Comparison of ENCODE assay signal across 23 mouse cellular contexts in the genomic region with DNA sequence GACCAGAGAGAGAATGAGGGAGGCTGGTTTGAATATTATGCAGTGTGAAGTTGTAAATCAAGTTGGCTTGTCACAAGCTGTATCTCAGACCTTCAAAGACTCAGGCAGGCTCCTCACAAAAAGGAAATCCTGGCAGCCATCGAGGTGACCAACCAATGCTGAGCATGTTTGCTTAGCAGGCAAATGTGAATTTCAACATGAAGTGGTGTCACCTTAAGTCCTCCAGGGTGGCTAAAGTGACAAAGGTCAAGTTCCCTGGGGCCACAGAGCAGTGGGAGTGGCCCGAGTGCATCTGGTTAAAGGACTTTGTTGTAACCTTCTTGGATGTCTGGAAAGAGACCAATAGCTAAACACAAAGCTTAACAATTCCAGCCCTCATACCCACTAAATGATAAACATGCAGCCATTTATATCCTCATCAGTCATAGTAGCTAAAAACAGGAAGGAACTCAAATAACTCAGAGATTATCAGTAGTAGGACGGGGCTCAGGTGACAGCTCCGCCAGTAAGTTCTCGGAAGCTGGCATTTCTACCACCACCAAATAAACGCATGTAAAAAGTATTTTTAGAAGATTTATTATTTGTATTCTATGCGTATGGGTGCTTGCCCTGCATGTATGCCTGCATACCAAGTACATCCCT.
DNase-seq lines count a peak whose midpoint lies in the region; ATAC-seq and TF ChIP-seq lines count a peak whose summit lies in the region.
"Had no signal": no experiment of that assay in that cellular context is flagged by ENCODE, and none has a peak within 500 bp of the region (broad histone marks: within the 10 kb centered on the region; RNA-seq: fewer than 3 reads in every experiment).

No protein-coding gene starts in this region.

- no peak overlapping the region for H3K4me3 ChIP-seq in lung, adult 2 months (replicated peaks; ENCODE audit: extremely low read depth, low read depth, low read length)
- H3K4me3 ChIP-seq in neural tube, embryonic 15.5 days (replicated peaks): no peak overlapping the region
- H3K4me3 ChIP-seq: forebrain, embryonic 10.5 days; heart, adult 2 months; heart, embryonic 15.5 days; hindbrain, embryonic 10.5 days; left cerebral cortex, adult 2 months; lung, embryonic 15.5 days had no signal

- H3K9ac ChIP-seq in neural tube, embryonic 15.5 days (replicated peaks): no peak overlapping the region
- H3K9ac ChIP-seq: heart, embryonic 15.5 days; lung, embryonic 15.5 days had no signal

- peak; percentile 43; the same call in 1 of the 2 replicates for ATAC-seq in megakaryocyte, adult 5-6 weeks (ENCODE audit: poor library complexity, severe bottlenecking)
- no peak for ATAC-seq in neural tube, embryonic 15.5 days (ENCODE audit: low FRiP score)

- no peaks in the 10 kb centered on the region for H3K27me3 ChIP-seq in neural tube, embryonic 15.5 days (replicated peaks)
- H3K27me3 ChIP-seq: CH12.LX; heart, embryonic 15.5 days; lung, embryonic 15.5 days had no signal

- no peak overlapping the region for H3K4me2 ChIP-seq in neural tube, embryonic 15.5 days
- H3K4me2 ChIP-seq: heart, embryonic 15.5 days; lung, embryonic 15.5 days; midbrain, embryonic 11.5 days had no signal

- no peaks in the 10 kb centered on the region for H3K36me3 ChIP-seq in neural tube, embryonic 15.5 days
- H3K36me3 ChIP-seq: forebrain, embryonic 10.5 days; heart, embryonic 15.5 days; hindbrain, embryonic 10.5 days; lung, embryonic 15.5 days had no signal

- peak; percentile 11 for DNase-seq in embryo, embryonic 10 days (ENCODE audit: low spot score)
- no peak for DNase-seq in embryo, embryonic 9.5 days (ENCODE audit: extremely low spot score)
- peak; percentile 42 for DNase-seq in ZHBTc4 (ENCODE audit: low read depth, low spot score)
- peak; percentile 19 for DNase-seq in lung, adult 2 months
- DNase-seq in testis, postnatal 10 days (ENCODE audit: low spot score): no peak
- DNase-seq: cerebellum, adult 9-11 months; gastrocnemius, postnatal 10 days; heart, adult 2 months; kidney, adult 18-20 months; kidney, postnatal 25 days; left cerebral cortex, postnatal 4 days; liver; right cerebral cortex, postnatal 4 days; thymus, postnatal 25 days had no signal

- TF ChIP-seq POLR2A in lung, adult 2 months (IDR thresholded peaks at IDR 0.05; ENCODE audit: borderline replicate concordance, extremely low read depth, low read depth, low read length): no peak

- no peak overlapping the region for H3K27ac ChIP-seq in neural tube, embryonic 15.5 days (replicated peaks)
- H3K27ac ChIP-seq: forebrain, embryonic 10.5 days; heart, adult 2 months; heart, embryonic 15.5 days; hindbrain, embryonic 10.5 days; left cerebral cortex, adult 2 months; lung, embryonic 15.5 days had no signal

- no peak for TF ChIP-seq CTCF in lung, adult 2 months (IDR thresholded peaks at IDR 0.05; ENCODE audit: insufficient read depth, low read length)

- no peaks in the 10 kb centered on the region for H3K4me1 ChIP-seq in lung, adult 2 months (ENCODE audit: control insufficient read depth, insufficient read depth, low read length)
- 0 out of 2 replicates have a peak, but pooled peaks cover 3% of the 10 kb centered on the region for H3K4me1 ChIP-seq in neural tube, embryonic 15.5 days
- H3K4me1 ChIP-seq: hindbrain, embryonic 10.5 days; lung, embryonic 15.5 days had no signal

- WGBS in lung, adult 2 months: 30% methylated on average over 7 of the region's 7 CpGs
- 77% methylated on average over 7 of the region's 7 CpGs for WGBS in neural tube, embryonic 15.5 days

- no peaks in the 10 kb centered on the region for H3K9me3 ChIP-seq in neural tube, embryonic 15.5 days (replicated peaks)
- H3K9me3 ChIP-seq: forebrain, embryonic 10.5 days; heart, embryonic 15.5 days; hindbrain, embryonic 10.5 days; lung, embryonic 15.5 days had no signal

Comparison
In these comparisons a context has a peak if more than half of its experiments do, and no peak if none do; other contexts are left out.
1. DNase-seq: peak in embryo, embryonic 10 days (single experiment), ZHBTc4 (single experiment) and lung, adult 2 months (single experiment); none in embryo, embryonic 9.5 days (single experiment) and testis, postnatal 10 days (single experiment).